Mouse (Mus musculus): ENCODE measurements at regions not wholly inside any gene's neighbourhood (a gene's known extent, or its start where the extent isn't known, plus 50 kb on each side); places are given as distances from the start of the nearest gene placed in this dataset.

GRCm38 (mm10) chr6:111708277-111708676 lies 565.3 kb upstream of the Lmcd1 start:
- no peaks in the 10 kb centered on the region for H3K4me1 ChIP-seq (ENCODE audit: control insufficient read depth, insufficient read depth, low read length)
- no peaks in the 10 kb centered on the region for H3K9me3 ChIP-seq (ENCODE audit: control insufficient read depth, low read length)
- DNase-seq = no peak
- 91% methylated on average over 1 of the region's 1 CpGs for WGBS
- no peak overlapping the region for H3K4me2 ChIP-seq (ENCODE audit: low read length)
- no peaks in the 10 kb centered on the region for H3K27me3 ChIP-seq (ENCODE audit: control insufficient read depth, insufficient read depth, low read length)
- no peak overlapping the region for H3K9ac ChIP-seq (replicated peaks; ENCODE audit: low read length)
- H3K27ac ChIP-seq (replicated peaks; ENCODE audit: low read depth, low read length) = no peak overlapping the region
- no peaks in the 10 kb centered on the region for H3K36me3 ChIP-seq (ENCODE audit: control insufficient read depth, insufficient read depth, low read length)
- ATAC-seq (ENCODE audit: low FRiP score, low TSS enrichment) = no peak
- no peak overlapping the region for H3K4me3 ChIP-seq (replicated peaks; ENCODE audit: low read depth, low read length)

DNA sequence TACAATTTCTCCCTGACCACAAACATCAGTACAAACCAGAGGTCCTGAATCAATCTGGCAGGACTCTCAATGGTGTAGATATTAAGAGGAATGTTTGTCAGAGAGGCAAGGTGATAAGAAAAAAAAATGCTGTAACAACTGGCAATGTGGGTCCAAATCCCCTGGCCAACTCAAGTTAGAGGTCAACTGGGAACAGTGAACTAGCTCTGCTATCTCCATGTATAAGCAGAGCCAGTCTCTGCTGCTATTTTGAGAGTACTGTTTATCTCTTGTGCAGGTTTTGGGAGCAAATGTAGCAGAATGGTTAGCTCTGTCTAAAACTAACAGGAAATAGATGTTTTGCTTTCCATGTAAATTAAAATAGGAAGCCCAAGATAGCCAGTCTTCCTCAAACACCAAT lies 547.6 kb upstream of the Lmcd1 start:
- no peak for DNase-seq
- no peak overlapping the region for H3K4me2 ChIP-seq (ENCODE audit: low read length)
- H3K9me3 ChIP-seq (ENCODE audit: control insufficient read depth, low read length) = no peaks in the 10 kb centered on the region
- no peak overlapping the region for H3K9ac ChIP-seq (replicated peaks; ENCODE audit: low read length)
- H3K27ac ChIP-seq (replicated peaks; ENCODE audit: low read depth, low read length) = no peak overlapping the region
- H3K4me1 ChIP-seq (ENCODE audit: control insufficient read depth, insufficient read depth, low read length) = no peaks in the 10 kb centered on the region
- ATAC-seq (ENCODE audit: low FRiP score, low TSS enrichment) = no peak
- H3K27me3 ChIP-seq (ENCODE audit: control insufficient read depth, insufficient read depth, low read length) = no peaks in the 10 kb centered on the region
- no peaks in the 10 kb centered on the region for H3K36me3 ChIP-seq (ENCODE audit: control insufficient read depth, insufficient read depth, low read length)
- no peak overlapping the region for H3K4me3 ChIP-seq (replicated peaks; ENCODE audit: low read depth, low read length)

DNA sequence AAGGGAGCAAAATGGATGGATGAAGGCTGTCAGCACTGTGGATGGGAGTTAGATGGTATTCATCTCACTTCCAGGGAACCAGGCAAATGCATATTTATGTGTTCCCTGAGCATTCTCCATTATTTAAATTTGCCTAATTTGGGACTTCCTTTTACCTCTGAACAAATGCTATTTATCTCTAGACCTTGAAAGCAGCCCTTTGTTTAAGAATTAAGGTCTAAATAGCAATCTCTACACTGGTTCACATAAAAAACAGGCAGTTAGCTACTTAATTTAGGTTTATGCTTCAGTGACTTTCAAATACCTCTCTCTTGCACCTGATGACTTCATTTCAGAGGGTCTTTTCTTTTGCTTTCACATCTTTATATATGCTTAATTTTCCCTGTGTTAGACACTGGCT lies 543.2 kb upstream of the Lmcd1 start:
- H3K4me2 ChIP-seq (ENCODE audit: low read length) = no peak overlapping the region
- H3K9me3 ChIP-seq (ENCODE audit: control insufficient read depth, low read length) = no peaks in the 10 kb centered on the region
- no peaks in the 10 kb centered on the region for H3K4me1 ChIP-seq (ENCODE audit: control insufficient read depth, insufficient read depth, low read length)
- DNase-seq = no peak
- H3K36me3 ChIP-seq (ENCODE audit: control insufficient read depth, insufficient read depth, low read length) = no peaks in the 10 kb centered on the region
- ATAC-seq (ENCODE audit: low FRiP score, low TSS enrichment) = no peak
- H3K27me3 ChIP-seq (ENCODE audit: control insufficient read depth, insufficient read depth, low read length) = no peaks in the 10 kb centered on the region
- H3K9ac ChIP-seq (replicated peaks; ENCODE audit: low read length) = no peak overlapping the region
- H3K27ac ChIP-seq (replicated peaks; ENCODE audit: low read depth, low read length) = no peak overlapping the region
- H3K4me3 ChIP-seq (replicated peaks; ENCODE audit: low read depth, low read length) = no peak overlapping the region

DNA sequence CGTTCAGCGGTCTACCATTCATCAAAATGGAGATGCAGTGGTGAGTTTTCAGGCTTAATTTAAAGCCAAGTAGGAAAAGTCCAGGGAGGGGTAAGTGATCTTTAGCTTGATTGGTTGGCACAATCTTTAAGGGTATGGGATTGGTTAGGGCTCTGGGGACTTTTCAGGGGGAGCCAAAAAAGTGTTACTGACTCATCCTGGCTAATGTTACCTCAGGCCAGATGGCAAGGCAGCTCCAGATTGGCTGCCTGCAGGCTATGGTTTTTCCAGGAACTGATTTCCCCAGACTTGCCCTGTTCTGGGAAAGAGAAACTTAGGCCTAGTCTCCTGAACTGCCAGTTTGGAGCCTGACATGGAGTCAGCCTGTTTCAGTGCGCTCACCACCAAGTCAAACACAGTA lies 539.6 kb upstream of the Lmcd1 start:
- Histone ChIP-seq H3K4me2 (ENCODE audit: low read length) (no peak overlapping the region), H3K9ac (replicated peaks; ENCODE audit: low read length) (no peak overlapping the region), H3K4me3 (replicated peaks; ENCODE audit: low read depth, low read length) (no peak overlapping the region), H3K27ac (replicated peaks; ENCODE audit: low read depth, low read length) (no peak overlapping the region), H3K9me3 (ENCODE audit: control insufficient read depth, low read length) (no peaks in the 10 kb centered on the region), H3K27me3 (ENCODE audit: control insufficient read depth, insufficient read depth, low read length) (no peaks in the 10 kb centered on the region), H3K36me3 (ENCODE audit: control insufficient read depth, insufficient read depth, low read length) (no peaks in the 10 kb centered on the region), H3K4me1 (ENCODE audit: control insufficient read depth, insufficient read depth, low read length) (no peaks in the 10 kb centered on the region)
- 98% methylated on average over 3 of the region's 3 CpGs for WGBS
- DNase-seq (no peak), ATAC-seq (ENCODE audit: low FRiP score, low TSS enrichment) (no peak)

- Histone ChIP-seq H3K4me3 (replicated peaks; ENCODE audit: low read depth, low read length) (no peak overlapping the region), H3K36me3 (ENCODE audit: control insufficient read depth, insufficient read depth, low read length) (no peaks in the 10 kb centered on the region), H3K9ac (replicated peaks; ENCODE audit: low read length) (no peak overlapping the region), H3K4me2 (ENCODE audit: low read length) (no peak overlapping the region), H3K9me3 (ENCODE audit: control insufficient read depth, low read length) (no peaks in the 10 kb centered on the region), H3K27me3 (ENCODE audit: control insufficient read depth, insufficient read depth, low read length) (no peaks in the 10 kb centered on the region), H3K4me1 (ENCODE audit: control insufficient read depth, insufficient read depth, low read length) (no peaks in the 10 kb centered on the region), H3K27ac (replicated peaks; ENCODE audit: low read depth, low read length) (no peak overlapping the region)
- DNase-seq = no peak
- 93% methylated on average over 1 of the region's 1 CpGs for WGBS
- no peak for ATAC-seq (ENCODE audit: low FRiP score, low TSS enrichment)
Observed at GRCm38 (mm10) chr6:111738983-111739382, 534.6 kb upstream of the Lmcd1 start.

DNA sequence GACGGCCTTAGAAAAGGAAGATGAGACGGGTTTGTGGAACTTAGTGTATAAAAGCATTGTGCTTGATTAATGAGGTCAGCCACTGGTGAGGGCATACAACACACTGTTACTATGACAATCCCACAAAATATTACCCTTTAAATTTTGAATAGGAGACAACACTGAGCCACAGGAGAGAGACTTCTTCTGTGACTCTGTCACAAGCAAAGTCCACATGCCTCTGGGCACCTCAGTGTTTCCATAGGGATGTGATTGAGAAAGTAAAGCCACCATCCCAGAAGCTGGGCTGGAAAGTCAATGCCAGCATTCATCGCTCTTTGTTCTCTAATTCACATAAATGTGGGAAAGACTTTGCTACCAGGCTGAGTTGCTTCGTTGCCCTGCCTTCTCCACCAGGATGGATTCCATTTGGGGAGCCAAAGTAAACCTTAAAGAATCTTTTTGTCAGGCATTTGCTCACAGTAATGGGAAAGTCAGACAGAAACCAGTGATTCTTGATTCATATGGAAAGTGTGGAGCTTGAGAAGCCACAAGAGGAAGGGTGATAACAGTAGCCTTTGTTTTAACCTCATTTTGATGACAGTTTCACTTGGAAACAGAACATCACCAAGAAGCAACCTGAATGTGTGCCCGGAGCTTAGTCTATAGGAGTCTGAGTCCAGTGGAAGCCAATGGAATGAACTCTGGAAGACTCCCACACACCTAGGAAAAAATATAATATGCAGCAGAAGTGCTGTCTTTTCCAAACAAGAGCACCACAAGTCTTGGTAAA lies 491.7 kb upstream of the Lmcd1 start:
- ATAC-seq (ENCODE audit: low FRiP score, low TSS enrichment) = no peak

GRCm38 (mm10) chr6:111808611-111809010 lies 464.9 kb upstream of the Lmcd1 start:
- Histone ChIP-seq H3K4me3 (replicated peaks; ENCODE audit: low read depth, low read length) (no peak overlapping the region), H3K4me2 (ENCODE audit: low read length) (no peak overlapping the region), H3K27me3 (ENCODE audit: control insufficient read depth, insufficient read depth, low read length) (no peaks in the 10 kb centered on the region), H3K9me3 (ENCODE audit: control insufficient read depth, low read length) (peaks cover 2% of the 10 kb centered on the region; the same call in 1 of the 2 replicates), H3K27ac (replicated peaks; ENCODE audit: low read depth, low read length) (no peak overlapping the region), H3K4me1 (ENCODE audit: control insufficient read depth, insufficient read depth, low read length) (no peaks in the 10 kb centered on the region), H3K9ac (replicated peaks; ENCODE audit: low read length) (no peak overlapping the region), H3K36me3 (ENCODE audit: control insufficient read depth, insufficient read depth, low read length) (no peaks in the 10 kb centered on the region)
- no peak for DNase-seq
- ATAC-seq (ENCODE audit: low FRiP score, low TSS enrichment) = no peak

More for the DNA sequence above, 491.7 kb upstream of the Lmcd1 start:
- H3K9ac ChIP-seq (replicated peaks; ENCODE audit: low read length) = no peak overlapping the region
- no peaks in the 10 kb centered on the region for H3K4me1 ChIP-seq (ENCODE audit: control insufficient read depth, insufficient read depth, low read length)
- no peaks in the 10 kb centered on the region for H3K36me3 ChIP-seq (ENCODE audit: control insufficient read depth, insufficient read depth, low read length)
- H3K9me3 ChIP-seq (ENCODE audit: control insufficient read depth, low read length) = no peaks in the 10 kb centered on the region
- H3K4me2 ChIP-seq (ENCODE audit: low read length) = no peak overlapping the region
- no peaks in the 10 kb centered on the region for H3K27me3 ChIP-seq (ENCODE audit: control insufficient read depth, insufficient read depth, low read length)
- WGBS = 63% methylated on average over 5 of the region's 5 CpGs
- H3K4me3 ChIP-seq (replicated peaks; ENCODE audit: low read depth, low read length) = no peak overlapping the region
- no peak overlapping the region for H3K27ac ChIP-seq (replicated peaks; ENCODE audit: low read depth, low read length)
- DNase-seq = no peak

DNA sequence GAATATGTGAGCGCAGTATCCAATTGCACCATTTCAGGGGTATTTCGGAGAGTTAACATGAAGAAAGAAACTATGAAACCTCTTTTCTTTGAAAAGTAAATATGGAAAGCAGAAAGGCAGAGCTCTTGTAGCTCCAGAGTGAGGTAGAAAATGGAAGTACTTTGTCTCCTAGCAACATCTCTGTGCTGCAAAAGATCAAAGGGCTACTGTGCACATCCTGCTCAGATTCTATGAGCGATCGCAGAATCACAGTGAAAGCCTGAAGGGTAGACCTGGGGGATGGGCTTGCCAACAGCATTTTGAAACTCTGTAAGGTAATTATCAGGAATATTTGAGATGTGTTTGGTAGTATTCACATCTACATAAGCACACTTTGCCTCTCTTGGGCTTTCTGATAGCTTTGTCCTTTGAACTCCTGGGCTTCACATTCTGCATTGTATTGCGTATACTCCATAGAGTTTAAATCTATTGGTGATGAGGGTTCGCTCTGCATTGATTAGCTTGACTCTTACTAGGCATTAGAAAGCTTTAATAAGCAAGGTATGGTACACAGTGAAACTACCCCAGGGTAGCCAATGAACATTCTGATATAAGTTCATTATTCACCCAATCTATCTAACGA lies 459.5 kb upstream of the Lmcd1 start:
- WGBS = 63% methylated on average over 7 of the region's 7 CpGs
- 0 out of 2 replicates have a peak overlapping the region, but pooled peaks have one; percentile 28 for H3K27ac ChIP-seq (replicated peaks; ENCODE audit: low read depth, low read length)
- H3K4me1 ChIP-seq (ENCODE audit: control insufficient read depth, insufficient read depth, low read length) = no peaks in the 10 kb centered on the region
- H3K9ac ChIP-seq (replicated peaks; ENCODE audit: low read length) = no peak overlapping the region
- H3K36me3 ChIP-seq (ENCODE audit: control insufficient read depth, insufficient read depth, low read length) = no peaks in the 10 kb centered on the region
- no peaks in the 10 kb centered on the region for H3K27me3 ChIP-seq (ENCODE audit: control insufficient read depth, insufficient read depth, low read length)
- peak; percentile 68; the same call in 1 of the 2 replicates for ATAC-seq (ENCODE audit: low FRiP score, low TSS enrichment)
- H3K4me2 ChIP-seq (ENCODE audit: low read length) = no peak overlapping the region
- DNase-seq = peak; percentile 70
- H3K4me3 ChIP-seq (replicated peaks; ENCODE audit: low read depth, low read length) = no peak overlapping the region
- H3K9me3 ChIP-seq (ENCODE audit: control insufficient read depth, low read length) = peaks cover 2% of the 10 kb centered on the region; the same call in 1 of the 2 replicates

DNA sequence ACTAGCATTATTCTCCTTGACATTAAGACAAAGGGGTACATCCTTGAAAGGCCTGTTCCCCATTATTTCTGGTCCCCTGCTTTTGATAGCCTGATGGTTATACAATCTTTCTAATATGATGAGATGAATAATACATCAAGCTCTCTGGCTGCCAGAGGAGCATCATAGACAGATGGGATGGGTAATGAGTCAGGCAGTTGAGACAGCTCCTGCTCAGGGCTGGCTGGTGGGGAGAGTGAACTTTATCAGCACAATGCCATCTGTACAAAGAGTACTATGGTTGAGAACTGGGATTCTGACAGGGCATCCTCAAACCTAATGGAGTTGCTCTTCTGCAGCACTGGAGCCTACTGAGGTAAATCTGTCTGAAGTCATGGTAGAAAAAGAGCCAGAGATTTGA lies 458.4 kb upstream of the Lmcd1 start:
- H3K9ac ChIP-seq (replicated peaks; ENCODE audit: low read length) = no peak overlapping the region
- no peak overlapping the region for H3K4me2 ChIP-seq (ENCODE audit: low read length)
- H3K4me3 ChIP-seq (replicated peaks; ENCODE audit: low read depth, low read length) = no peak overlapping the region
- no peak overlapping the region for H3K27ac ChIP-seq (replicated peaks; ENCODE audit: low read depth, low read length)
- H3K27me3 ChIP-seq (ENCODE audit: control insufficient read depth, insufficient read depth, low read length) = no peaks in the 10 kb centered on the region
- ATAC-seq (ENCODE audit: low FRiP score, low TSS enrichment) (no peak), DNase-seq (no peak)
- H3K4me1 ChIP-seq (ENCODE audit: control insufficient read depth, insufficient read depth, low read length) = no peaks in the 10 kb centered on the region
- peaks cover 2% of the 10 kb centered on the region; the same call in 1 of the 2 replicates for H3K9me3 ChIP-seq (ENCODE audit: control insufficient read depth, low read length)
- no peaks in the 10 kb centered on the region for H3K36me3 ChIP-seq (ENCODE audit: control insufficient read depth, insufficient read depth, low read length)
